Mouse (Mus musculus): Measurements from ENCODE around the gene Hdac2. TPM values are rescaled to one million over a fixed set of nuclear protein-coding genes. Genes with fewer than 3 reads are reported as not detected.

Hdac2 gene
- polyA plus RNA-seq, 1 experiment = 4.3 TPM

DNA sequence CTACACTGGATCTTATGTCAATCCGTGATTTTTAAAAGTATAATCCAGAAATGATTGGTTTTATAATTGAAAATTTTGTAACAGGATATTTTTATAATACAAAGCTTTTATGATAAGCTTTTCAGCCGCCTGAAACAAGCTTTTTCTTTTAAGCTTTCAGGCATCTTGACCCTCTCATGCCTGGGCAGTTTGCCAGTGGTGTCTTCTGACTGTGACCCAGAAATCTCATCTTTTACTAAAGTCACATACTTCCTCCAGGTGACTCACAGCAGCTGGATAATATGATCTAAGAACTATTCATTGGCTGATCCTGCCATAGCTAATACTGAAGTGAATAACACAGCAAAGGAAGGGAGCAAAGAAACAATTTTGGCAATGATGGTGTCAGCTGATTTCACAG is 9.9 kb upstream of the Hdac2 start:
- DNase-seq (ENCODE audit: low read depth in 1 of 2, low spot score in 2 of 2) = no peak
- no peak overlapping the region for H3K4me3 ChIP-seq (ENCODE audit: extremely low read depth, insufficient read depth, insufficient read length)
- no peaks in the 10 kb centered on the region for H3K36me3 ChIP-seq (ENCODE audit: control insufficient read depth, insufficient read depth, low read length)
- H3K27ac ChIP-seq (ENCODE audit: insufficient read depth, low read length) = no peak overlapping the region
- no peaks in the 10 kb centered on the region for H3K27me3 ChIP-seq (ENCODE audit: control insufficient read depth, insufficient read depth, low read length)
- no peaks in the 10 kb centered on the region for H3K4me1 ChIP-seq (ENCODE audit: control insufficient read depth, insufficient read depth, insufficient read length)
- no peak for TF ChIP-seq CTCF (IDR thresholded peaks at IDR 0.05; ENCODE audit: extremely low read depth, insufficient read depth, insufficient read length, insufficient replicate concordance)
- no peak for TF ChIP-seq POLR2A (IDR thresholded peaks at IDR 0.05; ENCODE audit: low read depth, low read length)
- 71% methylated on average over 2 of the region's 2 CpGs for WGBS

DNA sequence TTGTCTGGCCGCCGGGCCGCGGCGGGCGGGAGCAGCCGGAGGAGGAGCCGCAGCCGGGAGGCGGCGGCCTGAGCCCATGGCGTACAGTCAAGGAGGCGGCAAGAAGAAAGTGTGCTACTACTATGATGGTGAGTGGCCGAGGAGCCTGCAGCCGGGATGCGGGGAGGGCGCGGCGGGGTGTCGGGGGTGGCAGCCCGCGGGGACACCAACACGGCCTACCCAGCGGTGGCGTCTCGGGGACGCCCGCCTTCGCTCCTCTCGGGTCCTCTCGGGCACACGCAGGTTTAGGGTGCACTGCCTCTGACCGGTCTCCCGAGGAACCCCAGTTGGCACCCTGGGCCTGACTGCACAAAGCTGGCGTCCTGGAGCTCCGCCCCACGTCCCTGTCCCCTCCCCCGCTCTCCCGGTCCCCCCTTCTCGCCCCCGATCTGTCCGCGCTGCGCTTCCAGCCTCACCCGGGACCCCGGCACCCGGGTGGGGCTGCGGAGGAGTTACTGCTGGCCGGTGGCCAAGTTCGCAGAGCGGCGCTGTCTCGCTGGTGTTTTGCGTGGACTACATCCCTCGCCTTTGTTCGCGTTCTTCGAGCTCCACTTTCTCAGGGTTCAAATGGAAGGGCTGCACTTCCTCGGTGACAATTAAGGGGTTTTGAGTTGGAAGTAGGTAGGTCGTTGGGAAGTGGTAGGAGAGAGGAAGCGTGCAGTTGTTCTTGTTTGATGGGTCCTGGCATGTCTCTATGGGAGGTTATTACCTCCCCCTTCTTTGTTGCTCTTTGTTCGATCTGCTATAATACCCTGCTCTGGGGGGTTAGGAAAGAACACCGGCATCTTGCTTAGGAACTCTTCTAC is 554 bp downstream of the Hdac2 start:
- Histone ChIP-seq H3K4me1 (ENCODE audit: control insufficient read depth, insufficient read depth, insufficient read length) (peaks cover 12% of the 10 kb centered on the region), H3K36me3 (ENCODE audit: control insufficient read depth, insufficient read depth, low read length) (no peaks in the 10 kb centered on the region), H3K4me3 (ENCODE audit: extremely low read depth, insufficient read depth, insufficient read length) (peak overlapping the region; percentile 97), H3K27ac (ENCODE audit: insufficient read depth, low read length) (peak overlapping the region; percentile 98), H3K27me3 (ENCODE audit: control insufficient read depth, insufficient read depth, low read length) (no peaks in the 10 kb centered on the region)
- under 1% methylated on average over 63 of the region's 63 CpGs for WGBS
- TF ChIP-seq POLR2A (IDR thresholded peaks at IDR 0.05; ENCODE audit: low read depth, low read length) (no peak), CTCF (IDR thresholded peaks at IDR 0.05; ENCODE audit: extremely low read depth, insufficient read depth, insufficient read length, insufficient replicate concordance) (no peak)
- peak in 1 of 2 experiments; percentile 39 for DNase-seq (ENCODE audit: low read depth in 1 of 2, low spot score in 2 of 2)

DNA sequence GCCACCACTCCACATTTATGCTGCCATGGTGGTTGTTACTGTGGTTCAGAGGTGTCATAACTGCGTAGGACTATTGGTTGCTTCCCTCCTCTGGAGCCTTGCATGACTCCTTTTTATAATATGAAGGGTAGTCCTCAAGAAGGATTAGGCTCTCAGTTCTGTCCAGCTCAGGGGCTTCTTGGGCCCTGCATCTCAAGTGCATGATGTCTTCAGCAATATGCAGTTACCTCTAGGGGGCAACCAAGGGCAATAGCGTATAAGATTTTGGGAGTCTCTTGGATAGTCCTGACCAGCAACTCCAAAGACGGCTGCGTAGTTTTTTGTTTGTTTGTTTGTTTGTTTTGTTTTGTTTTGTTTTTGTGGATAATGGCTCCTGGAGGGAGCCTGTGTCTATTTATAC is 7.5 kb downstream of the Hdac2 start:
- WGBS = 92% methylated on average over 4 of the region's 4 CpGs

DNA sequence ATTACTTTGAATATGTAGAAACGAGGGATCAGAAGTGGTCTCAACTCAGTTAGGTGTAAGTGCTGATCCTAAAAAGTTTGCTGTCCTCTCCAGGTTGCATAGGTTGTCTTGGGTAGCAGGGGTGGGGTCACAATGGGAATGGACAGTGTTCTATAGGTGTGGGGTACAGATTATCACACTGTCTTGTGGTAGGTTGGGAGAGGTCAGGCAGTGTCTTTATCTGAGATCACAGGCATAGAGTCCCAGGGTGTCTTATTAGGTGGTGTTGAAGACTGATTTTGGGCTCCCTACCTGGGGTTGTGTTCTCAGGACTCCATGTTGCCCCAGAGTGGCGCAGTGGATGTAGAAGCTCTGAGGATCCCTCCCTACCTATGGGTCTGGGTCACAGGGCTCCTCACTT is 17.8 kb downstream of the Hdac2 start:
- WGBS = 98% methylated on average over 2 of the region's 2 CpGs
- Histone ChIP-seq H3K4me1 (ENCODE audit: control insufficient read depth, insufficient read depth, insufficient read length) (no peaks in the 10 kb centered on the region; the same call in 1 of the 2 replicates), H3K36me3 (ENCODE audit: control insufficient read depth, insufficient read depth, low read length) (peaks cover 24% of the 10 kb centered on the region), H3K4me3 (ENCODE audit: extremely low read depth, insufficient read depth, insufficient read length) (no peak overlapping the region), H3K27me3 (ENCODE audit: control insufficient read depth, insufficient read depth, low read length) (no peaks in the 10 kb centered on the region), H3K27ac (ENCODE audit: insufficient read depth, low read length) (no peak overlapping the region)
- no peak for DNase-seq (ENCODE audit: low read depth in 1 of 2, low spot score in 2 of 2)
- no peak for TF ChIP-seq CTCF (IDR thresholded peaks at IDR 0.05; ENCODE audit: extremely low read depth, insufficient read depth, insufficient read length, insufficient replicate concordance)
- no peak for TF ChIP-seq POLR2A (IDR thresholded peaks at IDR 0.05; ENCODE audit: low read depth, low read length)

More for the DNA sequence above, 7.5 kb downstream of the Hdac2 start:
- H3K4me3 ChIP-seq (ENCODE audit: extremely low read depth, insufficient read depth, insufficient read length) = no peak overlapping the region
- no peaks in the 10 kb centered on the region for H3K27me3 ChIP-seq (ENCODE audit: control insufficient read depth, insufficient read depth, low read length)
- no peak overlapping the region for H3K27ac ChIP-seq (ENCODE audit: insufficient read depth, low read length)
- no peak for DNase-seq (ENCODE audit: low read depth in 1 of 2, low spot score in 2 of 2)
- no peaks in the 10 kb centered on the region for H3K36me3 ChIP-seq (ENCODE audit: control insufficient read depth, insufficient read depth, low read length)
- H3K4me1 ChIP-seq (ENCODE audit: control insufficient read depth, insufficient read depth, insufficient read length) = peaks cover 5% of the 10 kb centered on the region; the same call in 1 of the 2 replicates
- TF ChIP-seq CTCF (IDR thresholded peaks at IDR 0.05; ENCODE audit: extremely low read depth, insufficient read depth, insufficient read length, insufficient replicate concordance) (no peak), POLR2A (IDR thresholded peaks at IDR 0.05; ENCODE audit: low read depth, low read length) (no peak)

DNA sequence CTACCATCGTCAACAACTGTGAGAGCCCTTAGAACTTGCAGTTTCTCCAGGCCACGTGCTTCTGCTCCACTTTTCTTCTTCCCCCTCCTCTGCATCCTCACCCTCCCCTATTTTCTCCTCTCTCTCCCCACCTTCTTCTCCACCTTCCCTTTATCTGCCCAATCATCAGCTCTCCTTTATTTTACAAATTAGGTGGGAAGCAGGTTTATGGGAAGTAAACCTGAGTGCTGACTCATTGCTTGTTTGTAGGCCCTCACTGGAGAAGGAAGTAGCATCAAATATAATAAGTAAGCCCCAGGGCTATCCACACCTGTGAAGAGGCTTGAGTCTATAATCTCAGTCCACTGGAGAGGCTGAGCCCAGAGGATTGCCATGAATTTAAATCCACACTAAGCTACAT is 26.5 kb downstream of the Hdac2 start:
- Histone ChIP-seq H3K4me1 (ENCODE audit: control insufficient read depth, insufficient read depth, insufficient read length) (no peaks in the 10 kb centered on the region), H3K27me3 (ENCODE audit: control insufficient read depth, insufficient read depth, low read length) (no peaks in the 10 kb centered on the region), H3K27ac (ENCODE audit: insufficient read depth, low read length) (no peak overlapping the region), H3K36me3 (ENCODE audit: control insufficient read depth, insufficient read depth, low read length) (peaks cover 23% of the 10 kb centered on the region), H3K4me3 (ENCODE audit: extremely low read depth, insufficient read depth, insufficient read length) (no peak overlapping the region)
- 97% methylated on average over 2 of the region's 2 CpGs for WGBS
- DNase-seq (ENCODE audit: low read depth in 1 of 2, low spot score in 2 of 2) = no peak
- no peak for TF ChIP-seq POLR2A (IDR thresholded peaks at IDR 0.05; ENCODE audit: low read depth, low read length)
- TF ChIP-seq CTCF (IDR thresholded peaks at IDR 0.05; ENCODE audit: extremely low read depth, insufficient read depth, insufficient read length, insufficient replicate concordance) = no peak

DNA sequence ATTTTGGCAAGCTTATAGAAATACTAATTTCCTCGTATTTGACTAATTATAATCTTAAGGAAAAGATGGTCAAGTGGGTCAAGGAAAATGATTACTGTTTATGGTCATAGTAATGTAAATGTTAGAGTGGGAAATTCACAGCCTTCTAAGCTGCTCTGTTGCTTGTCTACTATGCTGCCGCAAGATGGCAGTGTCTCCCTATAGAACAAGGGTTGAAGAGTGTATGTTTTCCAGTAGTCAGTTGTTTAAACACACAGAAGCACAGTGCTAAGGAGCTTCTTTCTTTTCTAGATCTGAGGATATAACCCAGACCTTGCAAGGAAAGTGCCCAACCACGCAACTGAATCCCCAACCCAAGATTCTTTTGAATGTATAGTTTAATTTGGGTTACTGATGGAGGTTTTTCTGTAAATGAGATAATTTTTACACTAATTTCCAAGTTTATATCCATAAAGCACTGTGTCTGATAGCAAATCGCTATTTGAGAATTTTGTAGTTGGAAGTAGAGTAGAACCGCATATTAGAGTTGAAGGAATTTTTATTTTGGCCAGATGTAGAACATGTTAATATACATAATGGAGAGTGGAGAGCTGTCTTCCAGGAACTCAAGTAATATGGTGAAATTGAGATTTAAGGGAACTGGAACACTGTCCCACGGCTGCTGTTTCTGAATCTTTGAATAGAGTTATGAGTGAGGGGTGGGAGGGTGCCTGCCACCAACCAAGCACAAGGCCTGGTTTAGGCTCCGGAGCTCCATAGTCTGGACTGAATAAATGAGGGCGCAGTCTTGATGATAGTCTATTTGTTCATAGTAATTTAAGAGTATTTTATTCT is 40.1 kb downstream of the Hdac2 start:
- Histone ChIP-seq H3K36me3 (ENCODE audit: control insufficient read depth, insufficient read depth, low read length) (no peaks in the 10 kb centered on the region), H3K4me3 (ENCODE audit: extremely low read depth, insufficient read depth, insufficient read length) (no peak overlapping the region), H3K27ac (ENCODE audit: insufficient read depth, low read length) (no peak overlapping the region), H3K27me3 (ENCODE audit: control insufficient read depth, insufficient read depth, low read length) (no peaks in the 10 kb centered on the region), H3K4me1 (ENCODE audit: control insufficient read depth, insufficient read depth, insufficient read length) (no peaks in the 10 kb centered on the region)
- peak; percentile 12 to 52 for DNase-seq (ENCODE audit: low read depth in 1 of 2, low spot score in 2 of 2)
- TF ChIP-seq CTCF (IDR thresholded peaks at IDR 0.05; ENCODE audit: extremely low read depth, insufficient read depth, insufficient read length, insufficient replicate concordance) (peak; percentile 51; the same call in 1 of the 2 replicates), POLR2A (IDR thresholded peaks at IDR 0.05; ENCODE audit: low read depth, low read length) (no peak)
- 55% methylated on average over 8 of the region's 8 CpGs for WGBS

Data from spleen, adult 2 months (tissue).